In the genomic region with DNA sequence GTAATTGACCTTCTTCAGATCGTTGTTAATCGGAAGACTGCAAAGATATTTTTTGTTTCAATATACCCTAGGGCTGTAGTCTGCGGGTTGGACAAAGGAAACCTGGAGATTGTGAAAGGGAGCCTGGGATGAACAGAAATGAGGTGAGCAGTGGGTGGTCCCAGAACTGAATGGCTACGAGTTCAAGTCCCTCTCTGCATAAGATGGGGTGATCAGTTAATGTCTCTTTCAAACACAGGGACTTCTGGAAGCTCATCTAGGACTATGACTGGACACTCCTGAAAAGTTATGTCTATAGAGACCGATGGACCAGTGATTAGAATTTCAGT, we compare ENCODE assay signal across 18 mouse cellular contexts. TPM values are rescaled to one million over a fixed set of nuclear protein-coding genes. Genes with fewer than 3 reads are reported as not detected.
DNase-seq lines count a peak whose midpoint lies in the region; ATAC-seq and TF ChIP-seq lines count a peak whose summit lies in the region.
"Had no signal": no experiment of that assay in that cellular context is flagged by ENCODE, and none has a peak within 500 bp of the region (broad histone marks: within the 10 kb centered on the region; RNA-seq: fewer than 3 reads in every experiment).

No protein-coding gene starts in this region.

- WGBS in hindbrain, embryonic 14.5 days, result 66% methylated on average over 5 of the region's 5 CpGs
- 67% methylated on average over 5 of the region's 5 CpGs for WGBS in hindbrain, embryonic 11.5 days
- WGBS in hindbrain, embryonic 16.5 days, result 56% methylated on average over 5 of the region's 5 CpGs

- H3K4me1 ChIP-seq in hindbrain, embryonic 14.5 days (replicated peaks; ENCODE audit: control insufficient read depth, insufficient read depth, low read length), result peaks cover 7% of the 10 kb centered on the region
- H3K4me1 ChIP-seq in hindbrain, embryonic 11.5 days (replicated peaks; ENCODE audit: control insufficient read depth, insufficient read depth, low read length), result no peaks in the 10 kb centered on the region
- H3K4me1 ChIP-seq in ES-Bruce4 (ENCODE audit: control insufficient read depth, insufficient read depth, low read length), result no peaks in the 10 kb centered on the region
- no peaks in the 10 kb centered on the region for H3K4me1 ChIP-seq in hindbrain, embryonic 16.5 days (ENCODE audit: control insufficient read depth, insufficient read depth, low read depth, low read length)
- H3K4me1 ChIP-seq: embryonic facial prominence, embryonic 12.5 days; heart, embryonic 10.5 days had no signal

- H3K9me3 ChIP-seq in hindbrain, embryonic 14.5 days (ENCODE audit: control insufficient read depth, low read length), result no peaks in the 10 kb centered on the region
- H3K9me3 ChIP-seq in hindbrain, embryonic 11.5 days (ENCODE audit: control insufficient read depth, low read length), result no peaks in the 10 kb centered on the region
- peaks cover 40% of the 10 kb centered on the region for H3K9me3 ChIP-seq in ES-Bruce4 (replicated peaks; ENCODE audit: control insufficient read depth, insufficient read depth, low read length, poor library complexity, severe bottlenecking)
- H3K9me3 ChIP-seq in hindbrain, embryonic 16.5 days (ENCODE audit: control insufficient read depth, low read length), result no peaks in the 10 kb centered on the region
- H3K9me3 ChIP-seq: embryonic facial prominence, embryonic 12.5 days; heart, embryonic 10.5 days; midbrain, embryonic 15.5 days had no signal

- peak overlapping the region; percentile 5; the same call in 1 of the 2 replicates for H3K4me3 ChIP-seq in hindbrain, embryonic 14.5 days (replicated peaks; ENCODE audit: low read length)
- no peak overlapping the region for H3K4me3 ChIP-seq in hindbrain, embryonic 11.5 days (ENCODE audit: low read depth, low read length)
- no peak overlapping the region for H3K4me3 ChIP-seq in ES-Bruce4 (ENCODE audit: low read depth, low read length)
- no peak overlapping the region for H3K4me3 ChIP-seq in hindbrain, embryonic 16.5 days (ENCODE audit: low read length)
- H3K4me3 ChIP-seq: embryonic facial prominence, embryonic 12.5 days; gastrocnemius, adult 2 months; heart, embryonic 10.5 days had no signal

- no peak overlapping the region for H3K9ac ChIP-seq in hindbrain, embryonic 14.5 days
- no peak overlapping the region for H3K9ac ChIP-seq in hindbrain, embryonic 11.5 days (ENCODE audit: low read depth, low read length)
- no peak overlapping the region for H3K9ac ChIP-seq in ES-Bruce4 (ENCODE audit: low read depth, poor library complexity, severe bottlenecking)
- H3K9ac ChIP-seq in hindbrain, embryonic 16.5 days (ENCODE audit: low read depth, low read length), result no peak overlapping the region
- H3K9ac ChIP-seq: embryonic facial prominence, embryonic 12.5 days; midbrain, embryonic 15.5 days had no signal

- H3K4me2 ChIP-seq in hindbrain, embryonic 14.5 days (replicated peaks), result peak overlapping the region; percentile 25; the same call in 1 of the 2 replicates
- no peak overlapping the region for H3K4me2 ChIP-seq in hindbrain, embryonic 11.5 days (replicated peaks; ENCODE audit: low read depth, low read length)
- peak overlapping the region; percentile 28; the same call in 1 of the 2 replicates for H3K4me2 ChIP-seq in hindbrain, embryonic 16.5 days (ENCODE audit: low read length)
- H3K4me2 ChIP-seq: embryonic facial prominence, embryonic 12.5 days; midbrain, embryonic 15.5 days had no signal

- TF ChIP-seq CTCF in ES-Bruce4 (IDR thresholded peaks at IDR 0.05; ENCODE audit: low read depth, low read length), result no peak

- no peak for TF ChIP-seq POLR2A in ES-Bruce4 (IDR thresholded peaks at IDR 0.05; ENCODE audit: insufficient read depth, low read length)

- H3K36me3 ChIP-seq in hindbrain, embryonic 14.5 days (replicated peaks; ENCODE audit: control insufficient read depth, insufficient read depth), result no peaks in the 10 kb centered on the region
- no peaks in the 10 kb centered on the region for H3K36me3 ChIP-seq in hindbrain, embryonic 11.5 days (ENCODE audit: control insufficient read depth, insufficient read depth, low read length)
- H3K36me3 ChIP-seq in ES-Bruce4 (ENCODE audit: control insufficient read depth, insufficient read depth, low read length, poor library complexity, severe bottlenecking), result no peaks in the 10 kb centered on the region
- H3K36me3 ChIP-seq in hindbrain, embryonic 16.5 days (ENCODE audit: control insufficient read depth, insufficient read depth, low read length), result no peaks in the 10 kb centered on the region
- H3K36me3 ChIP-seq: embryonic facial prominence, embryonic 12.5 days; heart, embryonic 10.5 days; midbrain, embryonic 15.5 days had no signal

- no peak for TF ChIP-seq EP300 in ES-Bruce4 (IDR thresholded peaks at IDR 0.05; ENCODE audit: insufficient read depth, low read depth, low read length)

- no peak for DNase-seq in hindbrain, embryonic 14.5 days (ENCODE audit: low spot score)
- DNase-seq in hindbrain, embryonic 11.5 days (ENCODE audit: low spot score), result no peak
- peak; percentile 68 for DNase-seq in ZHBTc4 (ENCODE audit: low read depth, low spot score)
- no peak for DNase-seq in gastrocnemius, postnatal 25 days
- no peak for DNase-seq in embryo, embryonic 10 days (ENCODE audit: low spot score)
- DNase-seq in kidney, postnatal 14 days, result no peak
- DNase-seq: adrenal gland, postnatal 36 days; cerebellum, adult 11 months; cerebellum, postnatal 10 days; gastrocnemius, adult 2 months had no signal

- no peak for ATAC-seq in hindbrain, embryonic 14.5 days (ENCODE audit: low FRiP score)
- no peak for ATAC-seq in hindbrain, embryonic 11.5 days (ENCODE audit: low FRiP score)
- no peak for ATAC-seq in hindbrain, embryonic 16.5 days
- ATAC-seq: intestine, embryonic 16.5 days; lung, postnatal 0 days had no signal

- no peaks in the 10 kb centered on the region for H3K27me3 ChIP-seq in hindbrain, embryonic 14.5 days (ENCODE audit: control insufficient read depth, insufficient read depth, low read length)
- no peaks in the 10 kb centered on the region for H3K27me3 ChIP-seq in hindbrain, embryonic 11.5 days (ENCODE audit: control insufficient read depth, insufficient read depth, low read length)
- H3K27me3 ChIP-seq in ES-Bruce4 (ENCODE audit: control insufficient read depth, insufficient read depth, low read length, poor library complexity, severe bottlenecking), result peaks cover 2% of the 10 kb centered on the region; the same call in 1 of the 2 replicates
- no peaks in the 10 kb centered on the region for H3K27me3 ChIP-seq in hindbrain, embryonic 16.5 days (replicated peaks; ENCODE audit: control insufficient read depth, insufficient read depth, low read length)
- H3K27me3 ChIP-seq: embryonic facial prominence, embryonic 12.5 days; midbrain, embryonic 15.5 days had no signal

- H3K27ac ChIP-seq in hindbrain, embryonic 14.5 days, result peak overlapping the region; percentile 51; the same call in 1 of the 2 replicates
- no peak overlapping the region for H3K27ac ChIP-seq in hindbrain, embryonic 11.5 days (ENCODE audit: low read depth, low read length)
- peak overlapping the region; percentile 49 for H3K27ac ChIP-seq in ES-Bruce4 (ENCODE audit: insufficient read depth, low read length)
- no peak overlapping the region for H3K27ac ChIP-seq in hindbrain, embryonic 16.5 days (ENCODE audit: low read depth, low read length)
- H3K27ac ChIP-seq: embryonic facial prominence, embryonic 12.5 days; gastrocnemius, adult 2 months; heart, embryonic 10.5 days; macrophage; midbrain, embryonic 15.5 days had no signal

RNA-seq across cellular contexts. Expression of gene Slc35g1, which starts 46.8 kb away (rescaled TPM):
- 1.1 and 1.2 TPM in 2 replicates for polyA plus RNA-seq in hindbrain, embryonic 14.5 days (2014; fragmentation: Nextera tagmentation; extraction: Ambion mirVana)
- polyA plus RNA-seq in hindbrain, embryonic 11.5 days (2014; fragmentation: Nextera tagmentation; extraction: Ambion mirVana), result 4.8 and 5.3 TPM in 2 replicates
- 19.3 and 20.3 TPM in 2 replicates for polyA plus RNA-seq in ES-Bruce4 (2011; ENCODE audit: insufficient read depth, insufficient read length, low read depth, missing spikeins)
- 0.99 and 1.3 TPM in 2 replicates for polyA plus RNA-seq in hindbrain, embryonic 16.5 days (2015; fragmentation: Nextera tagmentation; extraction: Ambion mirVana)
- total RNA-seq in gastrocnemius, postnatal 25 days (2021), result 1 to 10 TPM; 1.4 to 1.6 TPM

Comparison
In these comparisons a context has a peak if more than half of its experiments do, and no peak if none do; other contexts are left out.
1. H3K27ac ChIP-seq: peak in hindbrain, embryonic 14.5 days (single experiment) and ES-Bruce4 (single experiment); none in hindbrain, embryonic 11.5 days (single experiment) and hindbrain, embryonic 16.5 days (single experiment).